Mouse (Mus musculus): ENCODE data around the gene D430019H16Rik.

DNA sequence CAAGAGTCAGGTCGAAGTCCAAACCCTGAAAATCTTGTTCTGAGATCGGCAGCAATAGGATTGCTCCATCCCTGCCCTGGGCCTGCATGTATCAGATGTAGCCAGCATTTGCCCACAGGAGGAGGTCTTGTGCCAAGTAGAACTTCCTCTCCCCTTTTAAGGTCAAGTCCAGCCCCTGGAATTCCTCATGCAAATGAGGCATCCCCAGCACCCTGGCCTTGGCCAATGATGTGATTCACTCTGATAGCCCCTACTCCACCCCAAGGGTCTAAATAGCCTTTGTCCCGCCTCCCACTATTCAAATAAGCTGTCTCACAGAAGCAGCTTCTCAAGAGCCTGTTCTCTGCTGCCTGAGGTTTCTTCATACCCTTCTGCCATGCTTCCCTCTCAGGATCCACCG is 81.2 kb downstream of the D430019H16Rik start:
- no peak for TF ChIP-seq CTCF (IDR thresholded peaks at IDR 0.05; ENCODE audit: borderline replicate concordance, extremely low read depth, insufficient read depth, insufficient read length)
- no peak for TF ChIP-seq POLR2A (IDR thresholded peaks at IDR 0.05; ENCODE audit: borderline replicate concordance, extremely low read depth, insufficient read depth, insufficient read length, poor library complexity, severe bottlenecking)

Data from brain, embryonic 14.5 days (tissue).